Mouse (Mus musculus) gastrocnemius, postnatal 14 days (tissue): ENCODE data around the gene Sec16a. TPM values are rescaled to one million over a fixed set of nuclear protein-coding genes. Genes with fewer than 3 reads are reported as not detected.
A peak's percentile ranks its signal among the peaks of the same experiment; 100 is the strongest.

Source experiments
- DNase-seq: peaks from one replicate; pipeline ENCODE4 v3.0.0; 2021; ENCODE audit warnings: mixed read lengths
- intact Hi-C: fragments of 180-260 bp; cut with DNase I; formaldehyde crosslinking; loops from one replicate; pipeline ENCODE4 v1.15.1; 2025; ENCODE audit warnings: low total_unique reads
- total RNA-seq, 2 experiments: library from RNA; stranded (reverse); gene quantifications; 2 replicates each; pipeline ENCODE4 v1.2.3; 2021

Sec16a gene
- total RNA-seq, 2 experiments from 2014 or later: 20.9 to 24.1 TPM

GRCm38 (mm10) chr2:26475505-26476430 lies 30.8 kb upstream of the Sec16a start:
- intact Hi-C loops: no loop called here
- no peak for DNase-seq

DNA sequence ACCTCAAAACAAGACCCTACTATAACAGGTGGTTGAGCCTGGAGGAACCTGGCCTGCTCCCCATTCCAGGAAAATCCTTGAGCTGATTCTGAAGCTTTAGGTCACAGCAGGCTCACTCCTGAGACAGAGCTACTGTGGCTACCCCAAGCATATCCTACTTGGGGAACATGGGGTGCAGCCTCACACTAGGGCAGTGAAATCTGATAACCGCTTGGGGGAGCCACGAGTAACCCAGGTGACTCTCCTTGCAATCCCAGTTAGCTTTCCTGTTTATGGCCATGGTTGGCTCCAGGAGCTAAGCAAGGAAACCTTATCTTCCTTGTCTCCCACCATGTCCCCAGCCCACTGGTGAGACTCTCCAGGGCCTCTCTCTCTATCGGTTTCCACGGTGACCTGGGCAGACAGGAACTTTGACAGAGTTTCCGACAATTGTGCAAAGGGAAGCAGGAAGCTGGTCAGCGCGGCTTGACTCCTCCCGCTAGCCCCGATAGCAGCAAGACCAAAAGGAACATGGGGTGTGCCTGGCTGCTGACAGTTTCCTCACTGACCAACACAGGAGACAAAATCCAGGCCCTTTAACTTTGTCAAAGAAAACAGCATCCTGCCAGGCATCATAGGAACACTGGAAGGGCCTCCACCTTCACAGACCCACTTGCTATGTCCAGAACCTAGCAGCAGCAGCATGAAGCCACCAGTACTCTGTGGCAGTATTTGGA lies 29.9 kb upstream of the Sec16a start:
- DNase-seq: no peak
- intact Hi-C loops: no loop called here

GRCm38 (mm10) chr2:26472312-26473090 lies 27.5 kb upstream of the Sec16a start:
- DNase-seq: no peak
- intact Hi-C loops: no loop called here

DNA sequence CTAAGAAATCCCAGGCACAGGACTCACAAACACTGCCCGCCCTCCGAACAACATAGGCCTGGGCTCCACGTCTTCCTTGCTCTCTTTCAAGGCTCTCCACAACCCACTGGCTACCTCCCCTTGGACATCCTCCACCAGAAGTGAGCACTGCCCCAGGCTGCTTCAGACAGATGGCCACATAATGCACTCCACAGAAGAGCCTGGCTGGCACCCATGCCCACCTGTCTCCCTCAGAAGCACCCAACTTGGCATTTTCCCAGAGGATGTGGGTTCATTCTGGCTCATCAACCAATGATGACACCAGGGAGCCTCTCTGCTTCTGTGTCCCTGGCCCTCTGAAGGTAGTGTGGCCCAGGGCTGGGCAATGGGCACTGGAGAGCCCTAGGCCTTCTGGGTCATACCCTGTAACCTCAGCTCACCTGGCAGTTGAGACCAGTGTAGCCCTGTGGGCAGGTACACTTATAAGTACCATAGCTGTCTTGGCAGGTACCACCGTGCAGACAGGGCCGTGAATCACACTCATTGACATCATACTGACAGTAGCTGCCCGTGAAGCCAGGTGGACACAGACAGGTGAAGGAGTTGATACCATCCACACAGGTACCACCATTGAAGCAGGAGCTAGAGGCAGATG lies 26.8 kb upstream of the Sec16a start:
- DNase-seq: no peak
- intact Hi-C loops: no loop called here

GRCm38 (mm10) chr2:26470967-26471366 lies 26.0 kb upstream of the Sec16a start:
- DNase-seq: no peak
- intact Hi-C loops: no loop called here

- intact Hi-C loops: no loop called here
- no peak for DNase-seq
These were observed 23.4 kb upstream of the Sec16a start for GRCm38 (mm10) chr2:26468376-26468775.

DNA sequence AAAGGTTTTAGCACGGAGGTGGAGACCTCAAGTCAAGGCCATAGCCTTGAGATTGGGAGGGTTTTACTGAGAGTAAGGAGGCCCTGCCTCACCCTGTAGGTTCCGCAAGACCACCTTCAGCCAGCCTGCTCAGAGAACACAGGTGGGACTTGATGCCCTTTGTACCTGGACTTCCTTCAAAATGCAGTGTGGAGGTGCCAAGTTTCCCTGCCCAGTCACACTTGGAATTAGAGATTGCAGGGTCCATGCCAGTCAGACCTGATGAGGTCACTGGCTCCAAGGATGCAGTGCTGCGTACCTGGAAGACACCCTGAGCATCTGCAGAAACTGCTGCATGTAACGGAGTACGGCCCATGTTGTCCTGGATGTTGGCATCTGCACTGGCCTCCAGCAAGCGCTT lies 18.4 kb upstream of the Sec16a start:
- intact Hi-C loops: no loop called here
- no peak for DNase-seq

DNA sequence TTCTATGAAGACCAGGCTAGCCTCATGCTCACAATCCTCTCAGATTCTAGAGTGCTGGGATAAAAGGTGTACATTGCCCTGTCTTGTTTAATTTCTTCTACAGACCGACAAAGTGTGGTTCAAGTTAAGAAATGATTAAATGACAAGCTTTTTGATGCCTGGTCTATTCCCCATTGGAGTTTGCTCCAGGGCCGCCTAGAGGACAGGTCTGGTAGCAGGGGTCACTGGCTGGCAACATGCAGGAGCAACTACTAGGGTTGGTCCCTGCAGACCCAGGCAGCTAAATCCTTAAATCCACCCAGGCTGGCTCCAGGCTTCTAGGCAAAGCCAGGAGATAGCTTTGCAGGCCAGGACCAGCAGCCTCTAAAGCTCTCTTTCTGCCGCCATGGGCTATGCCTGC lies 18.0 kb upstream of the Sec16a start:
- DNase-seq: no peak
- intact Hi-C loops: no loop called here

DNA sequence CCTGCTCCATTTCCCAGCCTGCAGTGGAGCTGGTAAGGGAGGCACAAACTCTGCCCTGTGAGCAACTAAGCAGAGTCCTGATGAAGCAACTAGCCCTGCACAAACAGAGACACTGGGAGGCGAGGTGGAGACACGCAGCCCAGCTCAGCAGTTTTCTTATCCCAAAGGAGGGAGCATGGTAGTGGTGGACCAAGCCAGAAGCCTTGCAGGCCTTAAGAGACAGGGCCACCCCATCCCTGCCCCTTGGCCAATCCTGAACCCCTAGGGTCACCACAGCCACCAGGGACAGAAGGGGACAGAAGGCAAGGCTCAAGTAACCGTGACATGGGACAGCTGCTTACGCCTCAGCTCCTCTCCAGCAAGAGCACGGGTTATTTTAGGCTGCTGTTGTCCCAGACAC lies 16.7 kb upstream of the Sec16a start:
- no peak for DNase-seq
- intact Hi-C loops: no loop called here

DNA sequence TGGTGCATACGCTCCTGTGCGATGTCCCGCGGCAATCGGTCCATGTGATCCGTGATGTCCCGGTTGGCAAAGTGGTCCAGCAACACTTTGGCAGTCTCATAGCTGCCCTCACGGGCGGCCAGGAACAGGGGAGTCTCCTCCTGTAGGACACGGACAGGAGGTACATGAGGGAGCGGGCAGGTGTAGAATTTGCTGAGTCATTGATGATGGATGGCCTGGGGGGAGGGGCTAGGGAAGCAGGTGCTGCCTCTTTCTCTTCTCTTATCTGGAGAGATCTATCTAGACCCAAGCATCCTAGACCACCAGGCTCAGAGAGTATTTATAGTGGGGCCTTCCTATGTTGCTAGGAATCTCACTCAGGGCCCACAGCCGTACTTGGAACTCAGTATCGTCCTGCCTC lies 15.8 kb upstream of the Sec16a start:
- intact Hi-C loops: no loop called here
- DNase-seq: no peak

- intact Hi-C loops: no loop called here
- no peak for DNase-seq
These were observed 15.2 kb upstream of the Sec16a start for GRCm38 (mm10) chr2:26460097-26460646.

DNA sequence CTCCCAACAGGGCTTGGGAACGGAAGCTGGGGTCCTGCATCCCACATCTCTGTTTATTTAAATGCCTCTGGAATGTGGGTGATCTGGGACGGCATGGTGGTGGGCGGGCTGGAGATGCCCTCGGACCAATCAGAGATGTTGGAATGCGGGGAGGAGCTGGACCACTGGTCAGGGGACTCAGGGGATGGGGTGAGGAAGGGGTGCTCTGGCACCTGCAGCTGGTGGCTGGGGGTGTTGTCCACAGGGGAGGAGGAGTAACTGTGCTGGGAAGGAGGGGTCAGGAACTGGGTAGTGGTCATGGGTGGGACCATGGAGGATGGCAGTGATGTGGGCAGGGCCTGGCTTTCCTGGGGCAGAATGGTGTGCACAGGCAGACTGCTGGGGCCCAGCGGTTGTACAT lies 14.5 kb upstream of the Sec16a start:
- intact Hi-C loops: no loop called here
- DNase-seq: no peak

GRCm38 (mm10) chr2:26458402-26459124 lies 13.5 kb upstream of the Sec16a start:
- intact Hi-C loops: no loop called here
- DNase-seq: peak; percentile 55

- DNase-seq: peak; percentile 69
- intact Hi-C loops: loop anchor here (5.0 kb wide), 1 partner anchor 113 kb away; no protein-coding TSS in a partner anchor
These were observed 4.4 kb upstream of the Sec16a start for GRCm38 (mm10) chr2:26449121-26450060.

- DNase-seq: no peak
- intact Hi-C loops: no loop called here
These were observed 2.4 kb upstream of the Sec16a start for GRCm38 (mm10) chr2:26447451-26447850.

GRCm38 (mm10) chr2:26446671-26447070 lies 1.7 kb upstream of the Sec16a start:
- intact Hi-C loops: no loop called here
- no peak for DNase-seq

GRCm38 (mm10) chr2:26445666-26446445 lies 840 bp upstream of the Sec16a start:
- intact Hi-C loops: no loop called here
- DNase-seq: peak; percentile 92
